Mouse (Mus musculus) kidney, embryonic 14.5 days (tissue): ENCODE data around the gene Mettl5. TPM values are rescaled to one million over a fixed set of nuclear protein-coding genes. Genes with fewer than 3 reads are reported as not detected.

Experiments
- ATAC-seq: fragments of 200-750 bp; cut with Nextera tagmentation; 2 replicates; pipeline ENCODE4 v1.8.0; 2017; ENCODE audit warnings: moderate number of reproducible peaks, mild to moderate bottlenecking, moderate TSS enrichment, moderate library complexity; ENCODE audit not compliant: low FRiP score, low TSS enrichment
- H3K27ac ChIP-seq: fragments of 300-500 bp; sonication (generic); 2 replicates; pipeline ENCODE4 v1.5.1; 2014; ENCODE audit warnings: low read depth, mild to moderate bottlenecking, low read length, moderate library complexity, mixed read lengths
- H3K27me3 ChIP-seq: fragments of 300-500 bp; sonication (generic); 2 replicates; pipeline ENCODE4 v1.6.1; 2014; ENCODE audit warnings: mild to moderate bottlenecking, low read length; ENCODE audit not compliant: control insufficient read depth, insufficient read depth
- H3K36me3 ChIP-seq: fragments of 300-500 bp; sonication (generic); 2 replicates; pipeline ENCODE4 v1.6.1; 2014; ENCODE audit warnings: low read length, mixed read lengths; ENCODE audit not compliant: control insufficient read depth, insufficient read depth
- H3K4me1 ChIP-seq: fragments of 300-500 bp; sonication (generic); 2 replicates; pipeline ENCODE4 v1.6.1; 2014; ENCODE audit warnings: low read length, mixed read lengths; ENCODE audit not compliant: control insufficient read depth, insufficient read depth
- H3K4me2 ChIP-seq: fragments of 300-500 bp; sonication (generic); replicated peaks from 2 replicates; pipeline ENCODE4 v1.6.1; 2014; ENCODE audit warnings: low read depth, mild to moderate bottlenecking, low read length
- H3K4me3 ChIP-seq: fragments of 300-500 bp; sonication (generic); 2 replicates; pipeline ENCODE4 v1.5.1; 2014; ENCODE audit warnings: mild to moderate bottlenecking, low read length
- H3K9ac ChIP-seq: fragments of 300-500 bp; sonication (generic); 2 replicates; pipeline ENCODE4 v1.6.1; 2014; ENCODE audit warnings: low read depth, mild to moderate bottlenecking, low read length, moderate library complexity
- H3K9me3 ChIP-seq: fragments of 300-500 bp; sonication (generic); 2 replicates; pipeline ENCODE4 v1.6.1; 2016; ENCODE audit warnings: low read length; ENCODE audit not compliant: control insufficient read depth
- WGBS: fragments of 180-500 bp; shearing (Covaris S2); extraction: QIAGEN DNeasy Blood & Tissue Kit; methylation state at CpG from one replicate; pipeline ENCODE4 v1.1.7; 2014; 5-methylcytosine and 5-hydroxymethylcytosine counted together
- polyA plus RNA-seq: library from polyadenylated mRNA; unstranded; fragments of >200 nt; fragmentation: Nextera tagmentation; extraction: Ambion mirVana; gene quantifications from 2 replicates; pipeline ENCODE4 v1.2.1, GENCODE M21; 2014

Mettl5 gene
- polyA plus RNA-seq, 1 experiment from 2014 or later = 47.8 TPM

DNA sequence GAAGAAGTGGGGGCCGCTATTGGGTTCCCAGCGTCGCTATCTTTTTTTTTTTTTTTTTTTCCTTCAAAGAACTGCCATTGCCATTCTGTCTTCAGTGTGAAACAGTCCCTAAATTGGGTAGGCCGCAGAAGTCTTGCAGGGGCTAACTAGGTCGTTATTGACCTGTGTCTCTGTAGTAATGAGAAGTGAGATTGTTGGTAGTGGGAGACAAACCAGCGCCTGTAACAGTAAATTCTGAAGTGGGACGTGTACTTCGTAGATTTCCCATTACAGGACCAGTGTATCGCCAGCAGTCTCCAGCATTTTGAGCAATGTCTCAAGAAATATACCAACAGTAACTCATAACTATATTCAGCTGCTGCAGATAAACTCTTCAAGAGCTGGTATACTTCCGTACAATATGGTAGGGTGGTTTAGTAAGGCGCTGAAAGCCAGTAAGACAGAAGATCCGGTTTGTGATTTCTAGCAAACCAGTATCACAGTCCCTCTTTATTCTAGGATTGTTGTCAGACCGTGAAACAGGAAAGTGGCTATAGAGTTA is 23.2 kb downstream of the Mettl5 start:
- Histone ChIP-seq H3K27ac (peak overlapping the region; percentile 88; the same call in 1 of the 2 replicates), H3K9me3 (no peaks in the 10 kb centered on the region), H3K4me2 (peak overlapping the region; percentile 79), H3K27me3 (no peaks in the 10 kb centered on the region), H3K4me1 (peaks cover 6% of the 10 kb centered on the region; the same call in 1 of the 2 replicates), H3K4me3 (peak overlapping the region; percentile 99), H3K9ac (peak overlapping the region; percentile 99), H3K36me3 (peaks cover 25% of the 10 kb centered on the region)
- WGBS = 2% methylated on average over 13 of the region's 13 CpGs
- no peak for ATAC-seq

GRCm38 (mm10) chr2:69861485-69862091 is 23.8 kb downstream of the Mettl5 start, which contains the start of gene Ssb:
Gene Ssb (plus strand): TSS chr2:69861562.
- Histone ChIP-seq H3K9ac (peak within 1 kb of the TSS; percentile 99), H3K4me3 (peak within 1 kb of the TSS; percentile 99)
- under 1% methylated on average over 66 of the region's 66 CpGs for WGBS

DNA sequence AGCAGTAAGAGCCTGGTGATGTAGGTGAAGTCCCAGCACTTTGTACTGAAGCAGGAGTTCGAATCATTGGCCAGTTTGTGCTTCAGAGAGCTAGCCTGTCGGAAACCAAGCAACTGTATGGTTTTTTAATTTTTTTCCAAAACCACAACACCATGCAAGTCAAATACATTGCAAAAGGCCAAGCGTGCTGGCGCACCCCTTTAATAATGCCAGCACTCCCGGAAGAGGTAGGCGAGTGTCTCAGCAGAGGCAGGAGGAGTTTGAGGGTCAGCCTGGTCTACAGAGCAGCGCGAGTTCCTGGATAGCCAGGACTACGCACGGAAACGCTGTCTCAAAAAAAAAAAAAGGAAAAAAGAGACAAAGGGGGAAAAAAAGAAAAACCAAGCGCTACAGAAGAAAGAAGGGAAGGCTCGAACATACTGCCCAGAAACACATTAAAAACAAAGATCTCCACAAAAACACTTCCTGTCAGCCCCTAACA is 24.4 kb downstream of the Mettl5 start:
- 11% methylated on average over 12 of the region's 13 CpGs for WGBS
- peak; percentile 26; the same call in 1 of the 2 replicates for ATAC-seq

More at GRCm38 (mm10) chr2:69861485-69862091, 23.8 kb downstream of the Mettl5 start, which contains the start of gene Ssb:
- H3K27me3 ChIP-seq = no peaks in the 10 kb centered on the region
- peaks cover 6% of the 10 kb centered on the region; the same call in 1 of the 2 replicates for H3K4me1 ChIP-seq
- peak within 1 kb of the TSS; percentile 88 for H3K27ac ChIP-seq
- no peaks in the 10 kb centered on the region for H3K9me3 ChIP-seq
- peak; percentile 96 for ATAC-seq
- H3K4me2 ChIP-seq = peak within 1 kb of the TSS; percentile 79
- H3K36me3 ChIP-seq = peaks cover 19% of the 10 kb centered on the region

DNA sequence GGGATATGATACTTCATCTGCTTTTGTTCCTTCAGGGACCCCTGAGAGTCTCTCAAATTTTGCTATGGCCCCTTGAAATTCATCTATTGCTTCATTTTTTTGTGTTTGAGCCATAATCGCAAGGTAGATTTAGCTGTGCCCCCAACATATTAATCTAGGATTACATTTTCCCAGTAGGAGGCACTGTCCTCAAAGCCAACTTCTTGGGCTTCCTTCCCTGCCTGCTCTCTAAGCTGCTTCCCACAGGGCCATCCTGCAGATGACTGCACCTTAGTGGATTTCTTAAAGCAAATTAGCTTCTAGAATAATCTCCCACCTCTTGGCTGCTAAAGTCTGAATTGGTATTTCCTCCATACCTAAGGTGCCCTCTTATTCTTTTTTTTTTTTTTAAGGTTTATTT is 27.5 kb downstream of the Mettl5 start:
- Histone ChIP-seq H3K9me3 (no peaks in the 10 kb centered on the region), H3K27me3 (no peaks in the 10 kb centered on the region), H3K27ac (no peak overlapping the region), H3K4me1 (0 out of 2 replicates have a peak, but pooled peaks cover 6% of the 10 kb centered on the region), H3K36me3 (no peaks in the 10 kb centered on the region), H3K4me2 (no peak overlapping the region), H3K4me3 (no peak overlapping the region), H3K9ac (no peak overlapping the region)
- 87% methylated on average over 1 of the region's 1 CpGs for WGBS
- no peak for ATAC-seq

More for the DNA sequence above, 24.4 kb downstream of the Mettl5 start:
- Histone ChIP-seq H3K4me1 (peaks cover 6% of the 10 kb centered on the region; the same call in 1 of the 2 replicates), H3K9ac (peak overlapping the region; percentile 99), H3K4me3 (peak overlapping the region; percentile 99), H3K27me3 (no peaks in the 10 kb centered on the region), H3K27ac (peak overlapping the region; percentile 88), H3K4me2 (peak overlapping the region; percentile 40), H3K36me3 (peaks cover 14% of the 10 kb centered on the region; the same call in 1 of the 2 replicates), H3K9me3 (no peaks in the 10 kb centered on the region)

GRCm38 (mm10) chr2:69856392-69856791 is 29.0 kb downstream of the Mettl5 start:
- WGBS = 67% methylated on average over 8 of the region's 8 CpGs
- no peak overlapping the region for H3K9ac ChIP-seq
- H3K36me3 ChIP-seq = no peaks in the 10 kb centered on the region
- H3K9me3 ChIP-seq = no peaks in the 10 kb centered on the region
- H3K4me2 ChIP-seq = no peak overlapping the region
- H3K27ac ChIP-seq = no peak overlapping the region
- no peaks in the 10 kb centered on the region for H3K27me3 ChIP-seq
- ATAC-seq = no peak
- H3K4me3 ChIP-seq = no peak overlapping the region
- H3K4me1 ChIP-seq = no peaks in the 10 kb centered on the region

- ATAC-seq = no peak
- WGBS = 70% methylated on average over 2 of the region's 2 CpGs
- Histone ChIP-seq H3K4me2 (no peak overlapping the region), H3K27me3 (no peaks in the 10 kb centered on the region), H3K9me3 (no peaks in the 10 kb centered on the region), H3K36me3 (no peaks in the 10 kb centered on the region), H3K27ac (no peak overlapping the region), H3K9ac (no peak overlapping the region), H3K4me1 (no peaks in the 10 kb centered on the region), H3K4me3 (no peak overlapping the region)
Observed at GRCm38 (mm10) chr2:69851427-69852058, 33.9 kb downstream of the Mettl5 start.

DNA sequence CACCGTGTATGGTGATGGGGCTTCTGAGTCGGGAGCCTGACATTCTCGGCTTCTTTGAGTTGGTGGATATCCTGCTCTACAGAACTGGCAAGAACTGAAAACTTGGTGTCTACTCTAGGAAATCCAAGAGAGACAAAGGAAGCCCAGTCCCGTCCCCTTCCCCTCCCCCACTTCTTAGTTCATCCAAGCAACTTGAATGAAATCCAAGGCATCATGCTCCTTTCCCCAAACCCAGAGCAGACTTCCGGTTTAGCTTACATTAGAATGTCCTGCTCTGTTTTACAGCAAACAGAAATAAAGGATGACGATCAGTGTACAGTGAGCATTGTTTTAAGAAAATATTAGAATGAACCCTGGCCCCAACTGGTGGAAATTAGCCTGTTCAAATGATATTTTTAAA is 36.2 kb downstream of the Mettl5 start:
- H3K4me1 ChIP-seq = no peaks in the 10 kb centered on the region
- H3K27ac ChIP-seq = no peak overlapping the region
- no peak overlapping the region for H3K4me3 ChIP-seq
- H3K27me3 ChIP-seq = no peaks in the 10 kb centered on the region
- 80% methylated on average over 6 of the region's 6 CpGs for WGBS
- no peak for ATAC-seq
- no peaks in the 10 kb centered on the region for H3K36me3 ChIP-seq
- H3K4me2 ChIP-seq = no peak overlapping the region
- H3K9ac ChIP-seq = no peak overlapping the region
- H3K9me3 ChIP-seq = no peaks in the 10 kb centered on the region

DNA sequence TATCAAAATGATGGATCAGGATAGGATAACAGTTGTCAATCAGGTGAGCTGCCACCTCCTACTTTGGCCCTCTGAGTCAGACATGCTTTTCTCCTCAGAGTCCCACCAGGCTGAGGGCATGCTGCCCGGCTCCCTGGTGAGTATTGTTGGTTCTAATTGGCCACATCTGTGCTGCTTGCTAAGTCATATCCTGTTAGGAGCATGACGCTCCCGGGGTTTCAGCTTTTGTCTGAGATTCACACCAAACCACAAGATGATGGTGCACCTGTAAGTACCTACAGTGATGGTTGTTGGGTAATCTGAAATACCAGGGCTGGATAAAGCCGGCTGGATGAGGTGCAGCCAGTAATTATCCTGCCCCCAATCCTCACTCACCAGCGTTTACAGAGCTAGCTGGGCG is 45.2 kb downstream of the Mettl5 start:
- peaks cover 8% of the 10 kb centered on the region; the same call in 1 of the 2 replicates for H3K36me3 ChIP-seq
- no peak for ATAC-seq
- H3K27me3 ChIP-seq = no peaks in the 10 kb centered on the region
- no peak overlapping the region for H3K4me3 ChIP-seq
- H3K9me3 ChIP-seq = no peaks in the 10 kb centered on the region
- WGBS = 44% methylated on average over 6 of the region's 6 CpGs
- no peak overlapping the region for H3K4me2 ChIP-seq
- H3K27ac ChIP-seq = no peak overlapping the region
- H3K4me1 ChIP-seq = no peaks in the 10 kb centered on the region
- no peak overlapping the region for H3K9ac ChIP-seq

- H3K36me3 ChIP-seq = peaks cover 12% of the 10 kb centered on the region; the same call in 1 of the 2 replicates
- H3K4me1 ChIP-seq = no peaks in the 10 kb centered on the region
- H3K9me3 ChIP-seq = no peaks in the 10 kb centered on the region
- no peak overlapping the region for H3K4me3 ChIP-seq
- no peaks in the 10 kb centered on the region for H3K27me3 ChIP-seq
- no peak for ATAC-seq
- no peak overlapping the region for H3K4me2 ChIP-seq
- H3K27ac ChIP-seq = no peak overlapping the region
- no peak overlapping the region for H3K9ac ChIP-seq
Observed at GRCm38 (mm10) chr2:69838707-69839106, 46.7 kb downstream of the Mettl5 start.
